Mouse (Mus musculus): Measurements from ENCODE around the gene Actr2.
"Not testable (repeated sequence)": the region's sequence is repeated elsewhere in the genome, so short reads cannot be mapped to it uniquely, and the experiment has no call there.

The Actr2 gene

DNA sequence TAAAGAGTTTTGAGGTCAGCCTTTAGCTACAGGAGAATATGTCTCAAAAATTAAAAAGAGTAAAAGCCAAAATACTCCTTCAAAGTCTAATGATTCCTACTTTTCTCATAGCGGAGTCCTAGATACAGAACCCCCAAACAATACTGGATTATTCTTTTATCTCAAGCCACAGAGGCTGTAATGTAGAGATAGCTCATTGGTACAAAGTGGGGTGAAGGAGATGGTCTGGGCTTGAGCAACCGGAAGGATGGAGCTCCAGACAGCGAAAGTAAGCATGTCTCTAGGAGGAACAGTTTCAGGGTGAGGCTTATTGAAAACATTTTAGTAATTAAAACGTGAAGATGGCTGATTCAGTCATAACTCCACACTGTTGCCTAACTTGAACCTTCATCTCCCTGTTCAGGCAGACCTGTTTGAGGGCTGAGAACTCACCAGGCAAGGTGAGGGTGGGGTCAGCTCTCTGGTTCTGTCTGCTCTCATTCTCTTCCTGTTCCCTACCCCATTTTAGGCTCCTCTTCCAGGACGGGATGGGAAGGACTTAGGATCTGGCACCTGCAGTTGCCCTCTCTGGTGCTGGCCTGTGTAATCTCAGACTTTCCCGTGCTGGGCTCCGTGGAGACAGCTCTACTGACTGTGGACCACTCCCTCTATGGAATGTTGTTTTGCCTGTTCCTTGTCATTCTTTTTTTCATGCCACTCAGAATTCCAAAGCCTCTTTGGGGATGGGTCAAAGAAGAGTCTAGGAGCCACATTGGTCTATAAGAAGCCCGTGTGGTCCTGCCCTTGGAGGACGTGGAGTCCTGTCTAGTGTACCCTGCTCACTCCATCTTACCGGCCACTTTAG is 14.2 kb upstream of the Actr2 start:
- in situ Hi-C loops (cut with MboI, MseI), result loop anchor here (5.0 to 25.0 kb wide), 3 partner anchors 70 to 1435 kb away; partner anchors contain the start of genes Mdh1 (in 1 of the 2) and Wdpcp (in 1 of the 2)

DNA sequence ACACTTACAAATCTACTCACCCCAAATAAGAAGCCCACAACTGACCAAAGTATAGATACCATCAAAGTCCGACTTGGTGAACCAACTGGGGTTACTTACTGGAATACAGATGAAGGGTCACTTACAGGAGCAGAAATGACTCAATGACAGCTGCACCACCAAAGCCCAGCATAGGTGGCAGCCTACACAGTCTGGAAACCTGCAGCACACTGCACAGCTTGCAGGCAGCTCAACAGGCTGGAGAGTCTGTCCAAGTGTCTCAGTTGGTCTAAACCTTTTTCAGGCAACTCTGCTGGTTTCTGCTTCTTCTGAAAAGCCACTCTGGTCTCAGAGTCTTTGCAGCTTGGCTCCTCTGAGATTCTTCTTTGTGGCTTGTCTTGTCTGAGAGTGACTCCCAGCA is 12.7 kb upstream of the Actr2 start:
- in situ Hi-C loops (cut with MboI, MseI), result loop anchor here (5.0 to 25.0 kb wide), 3 partner anchors 72 to 1437 kb away; partner anchors contain the start of genes Mdh1 (in 1 of the 2) and Wdpcp (in 1 of the 2)

DNA sequence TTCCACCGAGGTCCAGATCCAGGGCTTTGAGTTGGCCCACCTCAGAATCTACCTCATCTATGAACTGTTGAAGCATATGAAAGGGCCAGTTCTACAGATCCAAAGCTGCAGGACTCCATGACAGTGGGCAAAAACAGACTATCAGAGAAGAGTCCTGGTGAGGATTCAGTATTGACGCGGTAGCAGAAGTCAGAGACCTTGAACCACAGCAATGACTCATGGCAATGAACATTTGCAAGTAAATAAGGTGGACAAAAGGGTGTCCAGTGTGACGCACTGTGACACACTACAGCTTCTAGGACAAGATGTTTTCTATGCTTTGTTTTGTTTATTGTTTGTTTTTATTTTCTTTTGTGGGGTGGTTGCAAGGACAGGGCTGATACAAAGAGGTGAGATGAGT is 4.0 kb upstream of the Actr2 start:
- in situ Hi-C loops (cut with MboI, MseI), result loop anchor here in 1 of 2 experiments (5.0 kb wide), 1 partner anchor 76 kb away; no protein-coding TSS in a partner anchor

DNA sequence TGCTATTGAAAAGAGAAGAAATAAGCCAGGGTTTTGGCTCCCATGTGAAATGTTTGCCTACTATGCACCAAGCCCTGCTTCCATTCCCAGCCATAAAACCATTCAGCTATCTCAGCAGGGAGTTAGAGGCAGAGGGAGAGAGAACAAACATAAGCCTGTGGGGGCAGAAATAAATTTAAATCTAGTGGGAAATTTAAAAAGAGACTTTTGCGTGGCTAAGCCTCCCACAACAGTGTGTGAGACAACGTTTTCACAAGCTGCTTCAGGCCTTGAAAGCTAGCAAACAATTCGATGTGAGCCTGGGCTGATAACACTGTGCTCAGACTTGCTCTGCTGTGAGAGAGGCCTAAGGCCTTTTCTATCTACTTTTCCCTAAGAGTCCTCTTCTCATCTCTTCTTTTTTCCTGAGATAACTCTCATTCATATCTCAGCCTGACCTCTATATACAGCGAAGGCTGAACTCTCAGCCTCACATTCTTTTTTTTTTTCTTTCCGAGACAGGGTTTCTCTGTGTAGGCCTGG is 3.4 kb upstream of the Actr2 start:
- in situ Hi-C loops (cut with MboI, MseI), result loop anchor here in 1 of 2 experiments (5.0 kb wide), 1 partner anchor 76 kb away; no protein-coding TSS in a partner anchor

DNA sequence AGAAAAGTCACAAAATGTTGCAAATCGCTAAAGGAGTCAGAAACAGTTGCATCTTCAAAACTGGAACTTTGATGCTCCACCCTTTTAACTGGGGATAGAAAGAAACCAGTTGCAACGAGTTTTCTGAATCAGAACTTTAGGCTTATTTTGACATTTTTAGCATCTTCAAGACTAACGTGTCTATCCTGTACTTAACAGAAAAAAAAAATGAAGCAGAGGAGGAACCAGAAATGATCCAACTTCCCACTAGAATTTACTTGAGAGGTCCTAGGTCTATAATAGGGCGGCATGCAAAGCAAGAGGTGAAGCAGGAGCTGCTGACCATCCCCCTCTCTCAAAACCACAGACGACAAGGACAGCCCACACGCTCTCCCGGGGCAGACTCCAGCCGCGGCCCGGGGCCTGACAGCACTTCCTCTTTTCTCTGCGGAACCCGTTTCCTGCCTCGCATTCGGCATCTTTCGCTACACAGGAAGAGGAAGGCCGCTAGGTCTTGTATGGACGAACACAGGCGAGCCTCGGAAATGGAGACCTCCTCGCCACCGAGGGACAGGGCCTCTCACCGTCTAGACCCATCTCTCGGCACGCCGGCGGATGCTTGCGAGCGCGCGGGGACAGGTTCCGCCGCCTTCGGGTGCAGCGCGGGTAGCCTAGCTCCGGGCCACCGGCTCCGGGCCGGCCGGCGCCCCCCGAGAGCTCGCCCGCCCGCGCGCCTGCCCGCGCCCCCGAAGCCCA is 540 bp downstream of the Actr2 start:
- in situ Hi-C loops (cut with MboI, MseI), result no loop called here

DNA sequence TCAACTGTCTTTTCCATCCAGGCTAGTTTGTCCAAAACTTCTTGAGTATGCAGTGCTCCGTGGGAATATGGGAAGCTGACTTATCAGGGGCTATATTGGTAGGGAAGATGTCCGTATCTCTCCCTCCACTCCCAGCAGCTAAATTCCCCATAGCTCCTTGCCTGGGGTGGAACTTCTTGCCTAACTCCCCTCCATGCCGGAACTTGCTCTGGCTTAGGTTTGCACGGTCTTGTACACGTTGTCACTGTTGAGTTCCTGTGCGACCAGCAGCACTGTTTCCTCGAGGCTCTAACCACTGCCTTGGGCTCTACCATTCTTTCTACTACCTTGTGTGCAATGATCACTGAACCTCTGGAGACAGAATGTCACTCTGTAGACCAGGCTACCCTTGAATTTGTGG is 4.6 kb downstream of the Actr2 start:
- in situ Hi-C loops (cut with MboI, MseI), result loop anchor here in 1 of 2 experiments (10.0 kb wide), 1 partner anchor 113 kb away; no protein-coding TSS in a partner anchor

DNA sequence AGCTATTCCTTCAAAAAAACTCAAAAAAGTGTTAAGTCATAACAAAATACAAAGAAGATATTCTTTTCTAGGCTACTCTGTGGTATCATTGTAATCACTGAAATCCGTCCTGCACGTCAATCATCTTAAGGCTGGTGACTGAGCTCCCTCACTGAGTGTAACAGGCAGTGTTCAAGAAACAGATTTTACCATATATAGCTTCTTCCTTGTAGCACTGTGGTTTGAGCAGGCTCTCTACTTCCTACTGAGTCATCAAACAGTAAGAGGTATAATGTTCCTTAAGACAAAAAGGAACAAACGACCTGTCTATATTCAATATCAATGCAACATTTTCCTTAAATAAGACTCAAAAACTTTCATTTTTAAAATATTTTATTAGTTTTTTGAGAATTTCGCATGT is 5.0 kb downstream of the Actr2 start:
- in situ Hi-C loops (cut with MboI, MseI), result loop anchor here in 1 of 2 experiments (10.0 kb wide), 1 partner anchor 113 kb away; no protein-coding TSS in a partner anchor

DNA sequence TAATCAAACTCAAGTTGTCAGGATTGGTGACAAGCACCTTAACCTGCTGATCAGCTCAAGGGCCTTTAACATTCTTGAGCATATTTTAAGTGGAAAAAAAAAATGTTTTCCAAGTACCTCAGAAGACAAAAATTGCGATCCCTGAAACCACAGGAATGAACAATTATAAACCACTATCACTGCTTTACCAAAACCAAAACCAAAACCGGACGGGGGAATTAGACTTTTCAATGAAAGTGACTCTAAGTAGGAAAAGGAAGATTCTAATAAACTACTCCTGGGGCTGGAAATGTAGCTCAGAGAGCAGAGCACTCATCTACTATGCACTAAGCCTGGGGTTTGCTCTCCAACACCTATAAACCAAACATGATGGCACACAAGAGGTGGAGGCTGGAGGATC is 5.8 kb downstream of the Actr2 start:
- in situ Hi-C loops (cut with MboI, MseI), result loop anchor here in 1 of 2 experiments (10.0 kb wide), 1 partner anchor 112 kb away; no protein-coding TSS in a partner anchor

DNA sequence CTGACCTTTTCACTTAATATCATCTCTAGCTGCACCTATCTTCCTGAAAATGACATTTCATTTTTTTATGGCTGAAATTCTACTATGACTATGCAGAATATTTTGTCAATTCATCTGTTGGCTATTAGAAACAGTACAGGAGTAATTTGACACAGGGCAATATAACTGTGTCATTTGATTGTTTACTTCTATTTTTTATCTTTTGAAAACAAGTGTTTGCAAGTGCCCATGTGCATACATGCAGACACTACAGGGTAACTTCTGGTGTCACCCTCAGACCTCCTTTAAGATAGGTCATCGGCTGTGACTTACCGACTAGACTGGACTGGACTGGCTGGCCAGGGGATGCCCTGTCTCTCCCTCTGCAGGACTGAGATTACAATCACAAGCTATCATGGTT is 8.8 kb downstream of the Actr2 start:
- in situ Hi-C loops (cut with MboI, MseI), result loop anchor here in 1 of 2 experiments (10.0 kb wide), 1 partner anchor 109 kb away; no protein-coding TSS in a partner anchor

DNA sequence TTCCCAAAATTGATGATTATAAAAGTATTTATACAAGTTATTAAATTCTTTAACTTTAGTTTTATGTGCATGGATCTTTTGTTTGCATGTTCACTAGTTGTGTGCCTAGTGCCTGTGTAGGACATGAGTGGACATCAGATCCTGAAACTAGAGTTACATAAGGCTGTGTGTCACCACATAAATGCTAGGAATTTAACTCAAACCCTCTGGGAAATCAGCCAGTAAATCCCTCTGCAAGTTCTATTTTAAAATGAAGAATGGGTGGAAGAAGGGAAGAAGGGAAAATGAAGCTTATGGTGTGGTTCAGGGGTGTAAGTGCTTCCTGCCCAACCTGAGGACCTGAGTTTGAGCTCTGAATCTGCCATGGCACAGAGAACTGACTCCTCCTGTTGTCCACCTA is 26.4 kb downstream of the Actr2 start:
- in situ Hi-C loops (cut with MboI, MseI), result no loop called here

DNA sequence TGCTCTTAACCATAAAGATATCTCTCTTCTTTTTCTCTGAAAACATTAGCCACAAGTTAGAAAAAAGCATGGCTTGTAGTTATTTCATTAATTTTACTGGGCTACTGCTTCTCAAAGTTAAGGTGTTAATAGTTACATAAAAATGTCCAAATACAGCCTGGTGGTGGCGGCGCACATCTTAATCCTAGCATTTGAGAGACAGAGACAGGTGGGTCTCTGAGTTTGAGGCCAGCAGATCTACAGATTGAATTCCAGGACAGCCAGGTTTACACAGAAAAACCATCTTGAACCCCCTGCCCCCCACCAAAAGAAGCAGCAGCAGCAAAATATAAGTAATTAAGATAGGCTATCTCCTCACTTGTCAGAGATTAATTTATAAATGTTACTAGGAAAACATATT is 27.1 kb downstream of the Actr2 start:
- in situ Hi-C loops (cut with MboI, MseI), result no loop called here

DNA sequence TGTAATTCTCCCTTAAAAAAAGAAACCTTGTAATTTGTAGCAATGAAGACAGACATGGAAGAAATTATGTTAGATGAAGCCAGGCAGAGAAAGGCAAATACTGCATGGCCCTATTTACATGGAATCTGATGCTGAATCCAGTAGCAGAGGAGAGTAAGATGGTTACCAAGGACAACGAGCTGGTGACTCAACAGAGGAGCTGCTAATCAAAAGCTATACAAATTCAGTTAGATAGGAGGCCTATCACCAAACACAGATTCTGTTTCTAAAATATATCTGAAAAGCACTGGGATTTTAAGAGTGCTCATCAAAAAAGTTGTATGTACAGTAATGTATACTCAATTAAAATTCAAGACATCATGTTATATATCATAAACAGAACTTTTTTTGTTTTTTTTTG is 37.3 kb downstream of the Actr2 start:
- in situ Hi-C loops (cut with MboI, MseI), result no loop called here

DNA sequence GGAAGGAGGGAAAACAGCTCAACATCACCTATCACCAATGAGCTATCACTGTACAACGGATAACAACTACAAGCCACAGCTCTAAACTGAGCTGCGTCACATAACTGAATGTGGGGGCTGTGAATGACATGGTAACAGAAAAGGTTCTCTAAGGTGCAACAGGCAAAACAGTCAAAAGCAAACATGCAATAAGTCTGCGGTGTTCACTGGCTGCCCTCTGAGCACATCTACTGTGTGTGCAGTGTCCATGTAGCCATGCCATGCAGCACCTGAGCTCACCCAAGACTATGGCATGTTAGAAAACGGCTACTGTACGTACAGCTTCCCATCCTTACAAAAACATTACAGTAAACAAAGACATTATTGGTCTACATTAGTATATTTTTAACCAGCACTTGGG is 39.9 kb downstream of the Actr2 start:
- in situ Hi-C loops (cut with MboI, MseI), result loop anchor here in 1 of 2 experiments (5.0 kb wide), 1 partner anchor 251 kb away; no protein-coding TSS in a partner anchor

DNA sequence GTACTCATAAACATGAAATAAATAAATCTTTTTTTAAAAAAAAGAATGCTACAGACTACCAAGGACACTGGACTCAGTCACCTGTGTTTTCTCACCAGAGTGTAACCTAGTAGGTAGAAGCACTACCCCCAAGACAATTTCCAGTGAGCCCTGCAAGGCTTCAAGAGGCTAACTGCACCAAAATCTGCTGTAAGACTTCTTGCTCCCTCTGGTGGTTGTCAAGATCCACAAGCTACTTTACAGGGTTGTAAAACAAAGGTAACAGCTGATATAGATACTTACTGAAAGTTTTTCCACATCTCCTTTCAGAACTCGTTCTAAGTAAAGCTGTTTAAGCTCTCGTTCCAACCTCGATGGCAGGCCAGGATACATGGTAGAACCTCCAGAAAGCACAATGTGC is 40.5 kb downstream of the Actr2 start:
- in situ Hi-C loops (cut with MboI, MseI), result loop anchor here in 1 of 2 experiments (5.0 kb wide), 1 partner anchor 250 kb away; no protein-coding TSS in a partner anchor

DNA sequence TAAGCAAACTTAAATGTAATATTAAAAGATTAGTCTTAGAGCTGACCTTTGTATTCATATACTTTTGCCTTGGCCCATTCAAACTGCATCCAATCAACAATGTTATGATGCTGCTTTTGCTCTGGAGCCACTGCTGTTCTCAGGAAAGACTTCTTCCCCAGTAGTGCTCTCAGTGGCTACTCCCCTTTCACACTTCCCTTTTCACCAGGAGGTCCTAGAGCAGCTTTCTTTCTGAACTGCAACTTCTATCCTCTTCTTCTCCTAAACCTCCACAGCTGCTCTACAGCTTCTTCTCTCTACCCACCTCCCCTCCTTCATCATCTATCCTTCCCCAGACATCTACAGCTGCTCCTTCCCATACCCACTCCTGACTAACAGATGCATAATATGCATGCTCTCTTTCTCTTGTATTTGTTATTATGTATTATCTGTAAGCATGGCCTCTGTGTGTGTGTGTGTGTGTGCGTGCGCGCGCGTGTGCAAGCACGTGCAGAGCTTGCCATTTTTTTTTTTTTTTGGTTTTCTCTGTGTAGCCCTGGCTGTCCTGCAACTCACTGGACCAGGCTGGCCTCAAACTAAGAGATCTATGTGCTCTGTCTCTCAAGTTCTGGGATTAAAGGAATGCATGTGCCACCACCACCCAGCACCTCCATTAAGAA is 44.2 kb downstream of the Actr2 start:
- in situ Hi-C loops (cut with MboI, MseI), result no loop called here

DNA sequence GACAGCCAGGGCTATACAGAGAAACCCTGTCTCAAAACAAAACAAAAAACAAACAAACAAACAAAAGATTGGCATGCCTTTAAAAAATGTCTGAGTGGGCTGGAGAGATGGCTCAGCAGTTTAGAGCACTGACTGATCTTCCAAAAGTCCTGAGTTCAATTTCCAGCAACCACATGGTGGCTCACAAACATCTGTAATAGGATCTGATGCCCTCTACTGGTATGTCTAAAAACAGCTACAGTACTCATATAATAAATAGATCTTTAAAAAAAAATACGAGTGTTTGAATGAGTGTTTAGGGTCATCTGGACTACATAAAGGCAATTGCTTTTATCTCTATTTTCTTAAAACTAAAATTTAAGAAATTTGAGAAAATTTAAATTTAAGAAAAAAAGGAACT is 45.2 kb downstream of the Actr2 start:
- in situ Hi-C loops (cut with MboI, MseI), result no loop called here

DNA sequence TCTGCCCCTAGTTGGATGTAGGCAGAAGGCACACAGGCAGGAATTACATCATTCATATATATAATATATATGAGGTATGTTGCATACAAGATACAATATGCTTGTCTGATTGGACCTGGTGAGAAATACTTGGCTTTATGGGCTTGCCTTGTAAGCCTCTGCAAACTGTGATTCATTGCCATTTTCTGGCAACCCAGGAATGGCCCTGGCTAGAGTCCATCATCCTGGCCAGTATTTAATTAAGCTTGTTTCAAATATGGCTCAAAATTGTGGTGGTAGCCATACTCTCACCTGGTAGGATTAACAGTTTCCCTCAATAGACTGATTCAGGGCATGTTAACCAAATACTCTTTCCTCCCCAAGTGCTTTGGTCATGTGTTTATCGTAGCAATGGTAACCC is 46.6 kb downstream of the Actr2 start:
- in situ Hi-C loops (cut with MboI, MseI), result no loop called here

DNA sequence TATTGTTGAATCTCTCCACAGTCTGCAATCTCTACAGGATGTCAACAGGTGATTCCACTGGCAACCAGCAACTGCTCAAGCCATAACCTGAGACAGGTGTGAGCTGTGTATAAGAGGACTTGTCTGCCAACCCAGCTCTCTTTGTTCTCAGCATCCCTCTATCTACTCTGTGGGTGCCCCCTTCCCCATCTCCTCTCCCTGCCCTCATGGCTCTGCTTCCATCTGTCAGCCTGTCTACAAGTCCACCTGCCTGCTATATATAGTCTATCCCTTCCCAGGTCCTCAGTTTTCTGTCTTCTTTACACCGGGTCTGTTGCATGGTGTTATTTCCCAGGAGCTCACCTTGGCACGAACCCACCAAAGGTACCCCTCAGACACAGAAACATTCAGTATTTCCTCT is 47.8 kb downstream of the Actr2 start:
- in situ Hi-C loops (cut with MboI, MseI), result no loop called here

DNA sequence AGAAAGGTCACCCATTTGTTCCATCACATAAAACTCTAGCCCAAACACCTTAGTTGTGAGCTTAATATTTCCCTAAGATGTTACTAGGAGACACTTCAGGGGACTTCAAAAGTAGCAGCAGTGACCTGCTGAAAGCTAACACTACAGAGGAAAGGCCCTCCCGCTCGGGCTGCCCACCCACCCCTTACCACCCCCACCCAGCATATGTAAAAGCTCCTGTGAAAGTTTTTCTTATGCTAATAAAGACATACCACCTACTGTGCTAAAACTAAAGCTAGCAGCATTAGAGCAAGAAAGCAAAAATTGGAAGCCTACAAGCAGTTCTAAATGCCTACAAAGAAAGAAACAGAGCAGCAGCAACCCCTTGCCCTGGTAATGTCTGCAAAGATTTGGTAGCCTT is 48.6 kb downstream of the Actr2 start:
- in situ Hi-C loops (cut with MboI, MseI), result not testable (repeated sequence)

DNA sequence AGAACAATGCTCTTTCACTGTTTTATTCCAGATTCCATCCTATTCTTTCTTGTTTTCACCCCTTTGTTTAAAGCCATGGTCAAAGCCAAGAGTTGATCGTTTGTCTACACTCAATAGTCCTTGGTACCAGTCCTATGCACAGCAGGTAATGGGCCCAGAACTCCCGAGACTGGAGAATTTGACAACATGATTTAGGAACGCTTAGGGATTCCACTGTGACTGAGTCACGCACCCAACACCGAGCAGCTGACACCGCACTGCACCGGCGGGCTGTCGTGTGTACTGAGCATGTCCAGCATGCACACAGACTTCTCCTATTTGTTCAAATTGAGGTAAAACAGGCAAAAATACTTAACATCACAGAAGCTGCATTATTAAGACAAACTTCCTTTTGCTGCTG is 49.9 kb downstream of the Actr2 start:
- in situ Hi-C loops (cut with MboI, MseI), result not testable (repeated sequence)

DNA sequence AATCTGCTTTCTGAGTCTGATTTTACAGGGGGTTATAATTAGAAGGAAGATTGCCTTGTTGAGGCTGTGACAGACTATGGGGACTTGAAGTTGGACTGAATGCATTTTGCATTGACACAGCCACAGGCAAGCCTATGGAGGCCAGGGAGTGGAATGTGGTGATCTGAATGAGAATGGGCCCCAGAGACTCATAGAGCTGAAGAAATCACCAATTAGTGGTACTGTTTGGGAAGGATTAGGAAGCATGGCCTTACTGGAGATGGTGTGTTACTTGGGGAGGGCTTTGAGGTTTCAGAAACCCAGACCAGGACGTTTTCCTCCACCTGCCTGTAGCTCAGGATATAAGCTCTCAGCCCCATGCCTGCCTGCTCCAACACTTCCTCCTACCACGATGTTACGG is 53.0 kb downstream of the Actr2 start:
- in situ Hi-C loops (cut with MboI, MseI), result no loop called here

Measured in T-helper 17 cell (primary cell).